9 mouse cellular contexts compared by ENCODE assay signal in the genomic region with DNA sequence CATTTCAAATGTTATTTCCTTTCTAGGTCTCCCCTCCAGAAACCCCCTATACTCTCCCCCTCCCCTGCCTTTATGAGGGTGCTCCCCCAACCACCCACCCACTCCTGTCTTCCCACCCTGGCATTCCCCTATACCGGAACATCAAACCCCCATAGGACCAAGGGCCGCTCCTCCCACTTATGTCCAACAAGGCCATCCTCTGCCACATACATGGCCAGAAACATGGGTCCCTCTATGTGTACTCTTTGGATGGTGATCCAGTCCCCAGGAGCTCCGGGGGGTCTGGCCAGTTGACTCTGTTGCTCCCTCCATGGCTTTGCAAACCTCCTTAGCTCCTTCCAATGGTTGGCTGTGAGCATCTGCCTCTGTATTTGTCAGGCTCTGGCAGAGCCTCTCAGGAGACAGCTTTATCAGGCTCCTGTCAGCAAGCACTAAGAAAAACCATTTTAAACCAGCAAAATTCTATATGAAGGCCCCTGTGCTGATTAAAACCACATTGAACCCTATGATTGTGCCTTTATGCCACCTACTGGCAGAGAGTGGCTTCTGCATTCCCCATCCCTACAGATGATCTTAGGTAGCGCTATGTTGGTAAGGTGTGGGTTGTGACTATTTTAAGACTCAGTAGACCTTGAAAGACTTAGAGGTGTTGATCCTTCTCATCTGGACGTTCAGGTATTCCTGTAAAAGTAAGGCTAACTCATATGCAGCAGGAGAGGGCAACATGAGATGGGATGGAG. TPM values are rescaled to one million over a fixed set of nuclear protein-coding genes. Genes with fewer than 3 reads are reported as not detected.
DNase-seq lines count a peak whose midpoint lies in the region; ATAC-seq and TF ChIP-seq lines count a peak whose summit lies in the region.
"Had no signal": no experiment of that assay in that cellular context is flagged by ENCODE, and none has a peak within 500 bp of the region (broad histone marks: within the 10 kb centered on the region; RNA-seq: fewer than 3 reads in every experiment).

No protein-coding gene starts in this region.

- no peak for TF ChIP-seq EP300 in lung, postnatal 0 days (IDR thresholded peaks at IDR 0.05)
- no peak for TF ChIP-seq EP300 in stomach, postnatal 0 days (optimal IDR thresholded peaks at IDR 0.05)

- H3K27ac ChIP-seq in hindbrain, postnatal 0 days: no peak overlapping the region
- no peak overlapping the region for H3K27ac ChIP-seq in lung, postnatal 0 days (ENCODE audit: low read length)
- no peak overlapping the region for H3K27ac ChIP-seq in stomach, postnatal 0 days (replicated peaks)

- H3K4me2 ChIP-seq in hindbrain, postnatal 0 days (ENCODE audit: low read depth, low read length): no peak overlapping the region
- no peak overlapping the region for H3K4me2 ChIP-seq in lung, postnatal 0 days (replicated peaks; ENCODE audit: low read depth, low read length)
- H3K4me2 ChIP-seq in stomach, postnatal 0 days (replicated peaks; ENCODE audit: low read depth): no peak overlapping the region

- peak; percentile 80 for DNase-seq in heart, adult 11 months
- DNase-seq in heart, postnatal 36 days: no peak
- DNase-seq in B cell, adult 2 months: peak; percentile 62 to 63
- DNase-seq in cerebellum, postnatal 14 days: peak; percentile 18 to 22
- peak; percentile 61 for DNase-seq in hindbrain, postnatal 0 days (ENCODE audit: low spot score)
- peak; percentile 46 for DNase-seq in lung, postnatal 0 days (ENCODE audit: low spot score)
- DNase-seq in stomach, postnatal 0 days (ENCODE audit: low spot score): peak; percentile 27
- no peak for DNase-seq in testis, postnatal 14 days (ENCODE audit: low spot score)

- 73% methylated on average over 5 of the region's 5 CpGs for WGBS in hindbrain, postnatal 0 days
- 66% methylated on average over 5 of the region's 5 CpGs for WGBS in lung, postnatal 0 days
- 77% methylated on average over 5 of the region's 5 CpGs for WGBS in stomach, postnatal 0 days

- 0 out of 2 replicates have a peak, but pooled peaks have one; percentile 80 for ATAC-seq in hindbrain, postnatal 0 days
- ATAC-seq in lung, postnatal 0 days: no peak; the same call in 1 of the 2 replicates
- ATAC-seq in stomach, postnatal 0 days (ENCODE audit: low FRiP score, low TSS enrichment): no peak

- no peak overlapping the region for H3K9ac ChIP-seq in hindbrain, postnatal 0 days (replicated peaks; ENCODE audit: low read length)
- H3K9ac ChIP-seq in lung, postnatal 0 days (replicated peaks; ENCODE audit: low read depth): no peak overlapping the region
- H3K9ac ChIP-seq in stomach, postnatal 0 days (ENCODE audit: low read length): no peak overlapping the region

- H3K9me3 ChIP-seq in hindbrain, postnatal 0 days (ENCODE audit: low read length): no peaks in the 10 kb centered on the region
- no peaks in the 10 kb centered on the region for H3K9me3 ChIP-seq in lung, postnatal 0 days (ENCODE audit: low read length)
- no peaks in the 10 kb centered on the region for H3K9me3 ChIP-seq in stomach, postnatal 0 days (ENCODE audit: control insufficient read depth, low read length)

- no peak overlapping the region for H3K4me3 ChIP-seq in hindbrain, postnatal 0 days (ENCODE audit: low read length)
- no peak overlapping the region for H3K4me3 ChIP-seq in lung, postnatal 0 days (ENCODE audit: low read depth, low read length)
- no peak overlapping the region for H3K4me3 ChIP-seq in stomach, postnatal 0 days (ENCODE audit: low read depth, low read length)

- no peaks in the 10 kb centered on the region for H3K27me3 ChIP-seq in hindbrain, postnatal 0 days (ENCODE audit: insufficient read depth, low read length)
- no peaks in the 10 kb centered on the region for H3K27me3 ChIP-seq in lung, postnatal 0 days (replicated peaks; ENCODE audit: insufficient read depth, low read length)
- H3K27me3 ChIP-seq in stomach, postnatal 0 days (ENCODE audit: control insufficient read depth, insufficient read depth, low read length): no peaks in the 10 kb centered on the region

- intact Hi-C loops in heart, postnatal 36 days (cut with DNase I): loop anchor here (10.0 kb wide), 1 partner anchor 544 kb away; no protein-coding TSS in a partner anchor

- no peaks in the 10 kb centered on the region for H3K36me3 ChIP-seq in hindbrain, postnatal 0 days (ENCODE audit: insufficient read depth, low read length)
- H3K36me3 ChIP-seq in lung, postnatal 0 days (ENCODE audit: insufficient read depth, low read length): no peaks in the 10 kb centered on the region
- no peaks in the 10 kb centered on the region for H3K36me3 ChIP-seq in stomach, postnatal 0 days (ENCODE audit: control insufficient read depth, insufficient read depth, low read length)

- no peaks in the 10 kb centered on the region for H3K4me1 ChIP-seq in hindbrain, postnatal 0 days (ENCODE audit: insufficient read depth, low read length)
- H3K4me1 ChIP-seq in lung, postnatal 0 days (ENCODE audit: insufficient read depth, low read depth, low read length): no peaks in the 10 kb centered on the region
- no peaks in the 10 kb centered on the region for H3K4me1 ChIP-seq in stomach, postnatal 0 days (replicated peaks; ENCODE audit: control insufficient read depth, insufficient read depth)

- TF ChIP-seq CTCF in hindbrain, postnatal 0 days (IDR thresholded peaks at IDR 0.05; ENCODE audit: low read depth): peak; percentile 76
- peak; percentile 74 for TF ChIP-seq CTCF in lung, postnatal 0 days (IDR thresholded peaks at IDR 0.05)
- peak; percentile 85 for TF ChIP-seq CTCF in stomach, postnatal 0 days (IDR thresholded peaks at IDR 0.05; ENCODE audit: low read depth)

RNA-seq across cellular contexts. Expression of a gene that starts 23.7 kb away (rescaled TPM):
- 1 to 10 TPM; 7.2 to 9.9 TPM for total RNA-seq in heart, postnatal 36 days (2021)
- total RNA-seq in hindbrain, postnatal 0 days (2014; rRNA removed): 14.8 and 17.4 TPM in 2 replicates
- polyA plus RNA-seq in hindbrain, postnatal 0 days (2015; fragmentation: Nextera tagmentation; extraction: Ambion mirVana): 8.3 and 8.6 TPM in 2 replicates
- polyA plus RNA-seq in lung, postnatal 0 days (2015; fragmentation: Nextera tagmentation; extraction: Ambion mirVana): 2.2 and 3.5 TPM in 2 replicates
- polyA plus RNA-seq in stomach, postnatal 0 days (2015; fragmentation: Nextera tagmentation; extraction: Ambion mirVana): 2.4 and 3.3 TPM in 2 replicates

RNA-seq across cellular contexts. Expression of a gene that starts 23.9 kb away (rescaled TPM):
- total RNA-seq in heart, postnatal 36 days (2021): 10 to 100 TPM; 10.1 to 10.6 TPM
- total RNA-seq in hindbrain, postnatal 0 days (2014; rRNA removed): 18.2 and 29.4 TPM in 2 replicates
- polyA plus RNA-seq in hindbrain, postnatal 0 days (2015; fragmentation: Nextera tagmentation; extraction: Ambion mirVana): 2.5 and 2.7 TPM in 2 replicates
- polyA plus RNA-seq in lung, postnatal 0 days (2015; fragmentation: Nextera tagmentation; extraction: Ambion mirVana): 1.2 and 1.7 TPM in 2 replicates
- polyA plus RNA-seq in stomach, postnatal 0 days (2015; fragmentation: Nextera tagmentation; extraction: Ambion mirVana): 1.0 and 1.5 TPM in 2 replicates

RNA-seq across cellular contexts. Expression of a gene that starts 29.6 kb away (rescaled TPM):
- total RNA-seq in heart, postnatal 36 days (2021): not detected
- total RNA-seq in hindbrain, postnatal 0 days (2014; rRNA removed): not detected in 2 replicates
- polyA plus RNA-seq in hindbrain, postnatal 0 days (2015; fragmentation: Nextera tagmentation; extraction: Ambion mirVana): not detected in 2 replicates
- not detected in 2 replicates for polyA plus RNA-seq in lung, postnatal 0 days (2015; fragmentation: Nextera tagmentation; extraction: Ambion mirVana)
- polyA plus RNA-seq in stomach, postnatal 0 days (2015; fragmentation: Nextera tagmentation; extraction: Ambion mirVana): not detected in 2 replicates
- total RNA-seq: heart, postnatal 14 days had no signal

RNA-seq across cellular contexts. Expression of a gene that starts 43.4 kb away (rescaled TPM):
- 100 to 1,000 TPM; 598 to 639 TPM for total RNA-seq in heart, postnatal 36 days (2021)
- total RNA-seq in hindbrain, postnatal 0 days (2014; rRNA removed): 59.2 and 67.8 TPM in 2 replicates
- 113 and 114 TPM in 2 replicates for polyA plus RNA-seq in hindbrain, postnatal 0 days (2015; fragmentation: Nextera tagmentation; extraction: Ambion mirVana)
- polyA plus RNA-seq in lung, postnatal 0 days (2015; fragmentation: Nextera tagmentation; extraction: Ambion mirVana): 67.2 and 69.0 TPM in 2 replicates
- 98.3 and 103 TPM in 2 replicates for polyA plus RNA-seq in stomach, postnatal 0 days (2015; fragmentation: Nextera tagmentation; extraction: Ambion mirVana)

RNA-seq across cellular contexts. Expression of a gene that starts 48.7 kb away (rescaled TPM):
- under 1 TPM; 0.44 to 0.51 TPM for total RNA-seq in heart, postnatal 36 days (2021)
- 0.21 TPM in 1 of 2 replicates, not detected in the other for total RNA-seq in hindbrain, postnatal 0 days (2014; rRNA removed)
- polyA plus RNA-seq in hindbrain, postnatal 0 days (2015; fragmentation: Nextera tagmentation; extraction: Ambion mirVana): 0.08 and 0.13 TPM in 2 replicates
- polyA plus RNA-seq in lung, postnatal 0 days (2015; fragmentation: Nextera tagmentation; extraction: Ambion mirVana): 0.12 and 0.21 TPM in 2 replicates
- 0.15 and 0.21 TPM in 2 replicates for polyA plus RNA-seq in stomach, postnatal 0 days (2015; fragmentation: Nextera tagmentation; extraction: Ambion mirVana)

Comparison
In these comparisons a context has a peak if more than half of its experiments do, and no peak if none do; other contexts are left out.
1. DNase-seq: peak in heart, adult 11 months (single experiment), B cell, adult 2 months (2 of 2), cerebellum, postnatal 14 days (2 of 2), hindbrain, postnatal 0 days (single experiment), lung, postnatal 0 days (single experiment) and stomach, postnatal 0 days (single experiment); none in heart, postnatal 36 days (0 of 2) and testis, postnatal 14 days (single experiment).
2. Peak in every context shown above with its lines, with median percentiles within 50 percentile points of each other: CTCF ChIP-seq.